Mouse (Mus musculus): ENCODE results near the gene Pcdh9. TPM values are rescaled to one million over a fixed set of nuclear protein-coding genes. Genes with fewer than 3 reads are reported as not detected.

Gene Pcdh9
- total RNA-seq, 2 experiments from 2014 or later = 2.7 to 3.3 TPM

GRCm38 (mm10) chr14:93545575-93545974 lies 344.9 kb downstream of the Pcdh9 start:
- DNase-seq = no peak

DNA sequence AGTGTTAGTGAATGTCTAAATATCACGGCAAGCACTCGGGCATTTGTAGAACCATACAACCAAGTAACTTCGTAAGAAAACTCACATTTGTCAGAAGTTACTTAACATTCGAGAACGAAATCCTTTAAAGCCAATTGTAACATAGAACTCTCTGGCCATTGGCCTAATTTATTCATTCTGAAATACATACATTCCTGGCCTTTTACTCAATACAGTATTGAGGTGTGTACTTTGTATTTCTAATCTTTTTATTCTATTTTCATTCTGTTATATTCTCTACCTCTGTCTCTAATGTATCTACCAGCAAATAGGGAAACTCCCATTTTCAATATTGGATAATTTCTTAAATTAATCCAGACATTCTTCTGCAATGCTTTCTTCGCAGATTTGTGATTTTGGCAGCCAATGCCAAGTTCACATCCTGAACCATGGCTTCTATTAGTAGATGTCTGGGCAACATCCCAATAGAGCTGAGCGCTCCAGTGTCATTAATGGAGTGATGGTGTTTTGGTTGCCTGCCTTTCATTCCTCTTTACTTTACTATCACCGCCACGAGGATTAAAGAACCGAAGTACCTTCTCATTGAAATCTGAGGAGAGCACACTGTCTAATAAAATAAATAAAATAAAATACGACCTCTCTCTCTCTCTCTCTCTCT lies 346.4 kb downstream of the Pcdh9 start:
- no peak for DNase-seq

DNA sequence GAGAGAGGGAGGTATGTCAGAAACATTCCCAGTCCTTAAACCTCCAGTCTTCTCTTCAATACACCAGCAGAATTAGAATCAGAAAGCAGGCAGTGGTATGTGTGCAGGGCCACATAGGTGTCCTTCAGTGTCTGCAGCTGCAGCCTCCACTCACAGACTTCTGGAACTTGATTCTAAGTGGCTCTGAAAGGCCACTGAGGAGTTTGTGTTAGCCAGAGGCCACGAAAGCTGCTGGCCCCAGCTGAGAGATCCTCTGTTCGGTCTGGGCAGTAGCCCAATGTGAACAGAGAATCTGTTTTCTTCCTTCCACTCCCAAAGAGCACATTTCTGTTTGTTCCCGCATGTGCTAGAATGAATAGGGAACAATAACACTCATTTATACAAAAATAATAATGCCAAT lies 346.9 kb downstream of the Pcdh9 start:
- peak; percentile 5 for DNase-seq

- DNase-seq = no peak
Observed at GRCm38 (mm10) chr14:93534928-93535327, 355.6 kb downstream of the Pcdh9 start.

GRCm38 (mm10) chr14:93523430-93523829 lies 367.0 kb downstream of the Pcdh9 start:
- no peak for DNase-seq

- DNase-seq = no peak
Observed at GRCm38 (mm10) chr14:93520166-93520565, 370.3 kb downstream of the Pcdh9 start.

- DNase-seq = no peak
Observed at GRCm38 (mm10) chr14:93516679-93517078, 373.8 kb downstream of the Pcdh9 start.

DNA sequence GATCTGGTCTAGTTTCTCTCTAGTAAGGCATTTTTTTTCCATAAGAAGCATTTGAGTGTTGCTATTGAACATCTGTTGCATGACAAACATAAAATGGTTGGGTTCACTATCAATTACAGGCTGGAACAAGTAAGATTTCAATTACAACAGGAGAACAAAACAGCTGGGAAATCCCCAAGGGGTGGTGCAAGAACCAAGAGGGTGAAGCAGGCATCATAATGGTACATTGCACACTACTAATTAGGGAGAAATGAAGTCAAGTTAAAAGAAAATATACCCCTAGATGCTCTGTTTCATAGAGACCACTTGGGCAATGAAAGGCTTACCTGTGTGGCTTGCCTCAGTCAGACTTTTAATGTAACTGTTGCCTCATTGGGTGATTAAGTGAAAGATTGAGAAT lies 384.4 kb downstream of the Pcdh9 start:
- DNase-seq = no peak

DNA sequence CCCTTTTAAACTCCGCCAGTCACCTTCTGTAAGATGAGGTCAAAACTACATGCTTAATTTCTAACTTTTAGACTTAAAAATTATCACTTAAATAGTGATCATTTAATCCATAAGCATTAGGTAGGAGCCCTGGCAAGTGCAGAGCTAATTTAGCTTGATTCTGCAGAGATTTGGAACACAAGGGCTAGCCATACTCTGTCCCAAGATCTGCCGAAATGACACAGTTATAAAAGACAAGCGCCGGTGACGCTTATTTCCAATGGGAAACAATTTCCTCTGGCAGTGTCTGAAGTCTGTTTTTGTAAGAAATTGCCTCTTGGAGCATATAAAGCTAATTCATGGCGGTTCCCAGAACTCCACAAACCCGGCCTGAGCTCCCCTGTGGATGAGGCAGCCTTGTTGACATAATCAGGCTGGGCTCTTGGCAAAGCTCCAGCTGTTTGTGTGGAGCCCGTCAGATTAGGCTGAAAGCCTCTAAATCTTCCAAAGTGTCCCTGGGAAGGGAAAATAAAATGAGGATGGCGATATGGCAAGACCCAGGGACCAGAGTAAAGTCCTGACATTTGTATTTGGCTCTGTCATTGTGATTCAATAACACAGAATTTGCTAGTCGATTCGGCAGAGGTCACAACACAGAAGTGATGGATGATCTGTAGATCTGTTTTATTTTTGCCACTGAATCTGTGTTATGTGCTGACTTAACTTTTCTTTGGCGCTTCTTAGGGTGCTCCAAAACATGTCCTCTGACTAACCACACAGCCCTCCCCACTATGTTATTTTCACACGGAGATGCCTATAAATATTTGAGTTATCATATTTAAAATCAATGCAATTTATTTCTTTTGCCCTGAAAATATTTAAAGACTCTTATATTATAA lies 391.4 kb downstream of the Pcdh9 start:
- peak; percentile 78 for DNase-seq

DNA sequence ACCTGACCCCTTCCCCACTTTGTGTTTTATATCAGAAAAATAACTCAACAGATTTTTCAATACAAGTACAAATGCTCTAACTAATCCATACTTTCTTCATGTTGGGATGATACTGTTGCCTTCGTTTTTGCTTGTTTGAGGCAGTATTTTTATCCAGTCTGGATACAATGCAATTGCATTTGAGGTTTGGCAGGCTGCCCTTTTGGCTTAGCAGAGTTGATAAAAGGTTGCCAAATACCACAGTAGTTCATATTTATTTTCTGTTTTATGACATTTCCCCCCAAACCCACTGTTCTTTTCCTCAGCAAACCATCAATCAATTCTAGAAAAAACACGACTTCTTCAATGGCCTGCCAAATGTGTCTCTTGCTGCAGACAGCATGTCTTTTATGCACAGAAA lies 415.5 kb downstream of the Pcdh9 start:
- DNase-seq = peak; percentile 59

GRCm38 (mm10) chr14:93472494-93472893 lies 418.0 kb downstream of the Pcdh9 start:
- DNase-seq = no peak

DNA sequence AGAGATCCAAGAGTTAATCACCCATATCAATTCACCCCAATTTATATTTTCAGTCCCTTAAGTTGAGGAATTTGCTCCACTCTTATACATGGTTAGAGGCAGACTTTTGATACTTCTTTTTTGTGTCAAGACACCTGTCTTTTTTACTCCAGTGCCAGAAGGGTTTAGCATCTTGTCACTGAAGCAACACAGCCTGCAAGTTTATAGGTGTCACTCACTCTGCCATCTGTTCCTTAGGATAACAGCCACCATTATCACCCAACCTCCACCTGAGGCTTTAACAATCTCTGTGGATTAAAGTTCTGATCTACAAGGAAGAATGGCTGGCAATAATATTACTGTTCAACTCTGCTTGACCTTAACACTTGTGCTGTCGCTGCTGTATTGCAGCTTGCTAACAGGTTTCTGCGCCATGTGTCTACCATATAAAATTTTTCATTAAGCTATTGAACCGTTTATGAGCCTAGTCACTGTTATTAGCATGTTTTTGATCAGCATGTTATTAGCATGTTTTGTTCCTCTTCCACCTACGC lies 427.1 kb downstream of the Pcdh9 start:
- DNase-seq = no peak

DNA sequence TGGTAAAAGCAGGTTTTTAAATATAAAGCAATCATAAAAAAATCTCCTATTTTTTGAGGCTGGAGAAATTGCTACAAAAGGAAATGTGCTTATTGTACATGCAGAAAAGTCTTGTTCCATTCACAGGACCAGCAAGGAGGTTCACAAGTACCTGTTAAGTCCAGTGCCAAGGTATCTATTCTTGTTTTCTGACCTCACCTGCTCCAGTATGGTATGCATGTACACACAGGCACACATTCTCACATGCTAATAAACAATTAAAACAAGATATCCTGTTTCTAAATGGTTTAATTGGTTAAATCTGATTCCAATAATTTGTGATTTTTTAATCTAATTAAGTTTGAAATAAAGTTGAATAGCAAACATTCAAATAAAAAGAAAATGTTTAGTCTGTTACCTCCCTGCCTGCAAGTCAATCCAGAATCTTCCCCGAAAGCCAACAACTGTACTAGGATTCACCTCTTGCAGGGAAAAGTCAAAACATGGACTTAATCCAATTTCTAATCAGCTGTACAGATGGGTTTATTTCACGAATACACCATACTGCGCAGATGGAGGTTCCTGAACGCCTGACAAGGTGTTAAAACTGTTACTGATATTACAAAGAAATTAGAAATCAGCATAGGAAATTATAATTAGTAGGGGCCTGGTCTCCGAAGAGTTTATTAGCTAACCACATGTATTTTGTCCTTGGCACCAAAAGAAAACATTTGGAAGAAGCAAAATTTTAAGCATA lies 439.4 kb downstream of the Pcdh9 start:
- no peak for DNase-seq

- no peak for DNase-seq
Observed at GRCm38 (mm10) chr14:93441852-93442251, 448.6 kb downstream of the Pcdh9 start.

- DNase-seq = no peak
Observed at GRCm38 (mm10) chr14:93437226-93437625, 453.3 kb downstream of the Pcdh9 start.

DNA sequence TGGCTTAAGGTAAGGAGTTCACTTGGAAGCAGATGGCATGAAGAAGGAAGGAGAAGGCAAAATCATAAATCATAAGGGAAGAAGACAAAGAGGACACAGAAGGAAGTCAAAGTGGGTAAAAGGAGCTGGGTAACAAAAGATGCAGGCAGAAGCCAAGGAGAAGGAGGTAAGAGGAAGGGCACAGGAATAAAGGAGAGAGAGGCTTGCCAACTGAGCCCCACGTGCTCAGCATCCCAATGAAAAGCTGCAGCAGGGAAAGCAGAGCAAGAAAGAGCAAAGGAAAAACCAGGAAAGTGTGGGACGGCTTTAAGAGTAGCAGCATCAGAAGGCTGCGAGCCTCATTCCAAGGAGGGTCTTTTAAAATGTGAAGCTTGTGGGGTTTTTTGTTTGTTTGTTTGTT lies 473.7 kb downstream of the Pcdh9 start:
- no peak for DNase-seq

GRCm38 (mm10) chr14:93415496-93415895 lies 475.0 kb downstream of the Pcdh9 start:
- no peak for DNase-seq

- no peak for DNase-seq
Observed at GRCm38 (mm10) chr14:93409314-93409713, 481.2 kb downstream of the Pcdh9 start.

DNA sequence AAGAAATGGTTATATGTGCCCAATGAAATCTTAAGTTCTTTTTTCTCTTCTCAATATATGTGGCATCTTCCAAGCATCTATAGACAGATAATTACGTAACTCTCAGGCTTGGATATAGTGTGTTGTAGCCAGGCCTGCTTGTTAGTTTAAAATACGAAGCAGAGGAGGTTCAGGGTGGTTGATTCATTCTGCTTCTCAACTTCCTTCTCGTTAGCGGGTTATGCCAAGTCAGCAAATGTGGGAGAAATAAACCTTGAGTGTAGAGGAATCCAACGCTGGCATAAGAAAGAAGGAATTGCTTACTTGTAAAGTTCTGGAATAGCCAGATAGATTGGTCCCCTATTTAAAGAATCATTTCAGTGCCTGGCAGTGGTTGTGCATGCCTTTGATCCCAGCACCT lies 482.7 kb downstream of the Pcdh9 start:
- DNase-seq = no peak

DNA sequence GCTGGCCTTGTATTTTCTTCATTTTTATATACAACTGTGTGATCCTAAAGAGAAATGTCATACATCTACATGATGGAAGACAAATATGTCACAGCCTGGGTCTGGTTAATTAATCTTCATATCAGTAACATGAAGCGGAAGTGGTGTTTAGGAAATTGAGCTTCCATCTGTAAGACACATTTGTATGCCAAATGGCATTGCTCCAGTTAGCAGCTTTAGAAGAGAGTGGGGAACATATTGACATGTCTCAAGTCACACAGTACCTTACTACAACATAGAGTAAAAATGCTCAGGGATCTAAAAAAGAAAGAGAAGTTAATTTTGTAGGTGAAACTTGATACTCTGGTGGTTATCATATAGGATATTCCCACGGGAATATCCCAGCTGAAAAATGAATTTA lies 505.4 kb downstream of the Pcdh9 start:
- no peak for DNase-seq

DNA sequence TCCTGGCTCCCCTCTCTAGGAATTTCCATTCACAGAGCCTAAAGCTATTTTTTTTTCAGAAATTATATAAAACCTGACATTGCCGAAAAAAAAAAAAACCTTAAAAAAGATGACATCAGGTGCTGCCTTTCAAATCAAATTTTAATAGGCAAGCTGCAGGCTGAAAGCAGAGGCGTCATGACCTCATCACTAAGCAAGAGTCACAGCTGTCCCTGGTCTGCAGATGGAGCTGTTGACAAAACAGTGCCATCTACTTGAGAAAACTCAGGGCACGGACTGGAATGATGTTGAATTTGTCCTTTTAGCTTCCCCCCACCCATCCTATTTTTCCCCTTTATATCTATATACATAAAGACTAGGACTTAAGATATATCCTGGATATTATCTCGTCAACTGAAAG lies 509.3 kb downstream of the Pcdh9 start:
- DNase-seq = peak; percentile 5

- DNase-seq = no peak
Observed at GRCm38 (mm10) chr14:93380757-93381156, 509.7 kb downstream of the Pcdh9 start.

DNA sequence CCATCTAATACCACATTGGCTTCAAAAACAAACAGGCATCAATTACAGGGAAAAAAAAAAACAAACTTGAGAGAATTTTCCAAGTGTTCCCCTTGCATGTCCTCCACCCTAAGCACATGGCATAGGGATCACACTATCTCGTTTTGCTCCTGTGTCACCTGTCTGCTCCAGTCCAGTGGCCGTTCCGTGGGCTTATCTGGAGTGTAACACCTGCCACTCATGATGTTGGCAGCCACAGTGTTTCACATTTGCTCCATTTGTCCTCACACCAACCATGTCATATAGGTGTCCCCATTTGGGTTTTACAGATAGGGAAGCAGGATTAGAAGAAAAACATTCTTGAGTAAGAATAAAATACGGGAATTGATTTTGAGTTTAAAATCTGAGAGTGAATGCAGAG lies 514.3 kb downstream of the Pcdh9 start:
- no peak for DNase-seq
